Mouse (Mus musculus): ENCODE measurements at regions not wholly inside any gene's neighbourhood (a gene's known extent, or its start where the extent isn't known, plus 50 kb on each side); places are given as distances from the start of the nearest gene placed in this dataset.

- no peak for DNase-seq (ENCODE audit: low read depth)
Measured at GRCm38 (mm10) chr3:136444598-136444997, 118.7 kb upstream of the Bank1 start.

GRCm38 (mm10) chr3:136442099-136442498 lies 116.2 kb upstream of the Bank1 start:
- DNase-seq (ENCODE audit: low read depth): no peak

GRCm38 (mm10) chr3:136439907-136440645 lies 114.2 kb upstream of the Bank1 start:
- DNase-seq (ENCODE audit: low read depth): no peak

- no peak for DNase-seq (ENCODE audit: low read depth)
Measured at GRCm38 (mm10) chr3:136439350-136439749, 113.5 kb upstream of the Bank1 start.

GRCm38 (mm10) chr3:136434407-136434806 lies 108.5 kb upstream of the Bank1 start:
- DNase-seq (ENCODE audit: low read depth): no peak

GRCm38 (mm10) chr3:136432072-136432471 lies 106.2 kb upstream of the Bank1 start:
- no peak for DNase-seq (ENCODE audit: low read depth)

- DNase-seq (ENCODE audit: low read depth): no peak
Measured at GRCm38 (mm10) chr3:136427427-136427826, 101.6 kb upstream of the Bank1 start.

- DNase-seq (ENCODE audit: low read depth): no peak
Measured at GRCm38 (mm10) chr3:136426539-136427194, 100.8 kb upstream of the Bank1 start.

GRCm38 (mm10) chr3:136421969-136422614 lies 96.2 kb upstream of the Bank1 start:
- no peak for DNase-seq (ENCODE audit: low read depth)

GRCm38 (mm10) chr3:136405606-136406005 lies 79.7 kb upstream of the Bank1 start:
- no peak for DNase-seq (ENCODE audit: low read depth)

GRCm38 (mm10) chr3:136383282-136383681 lies 57.4 kb upstream of the Bank1 start:
- DNase-seq (ENCODE audit: low read depth): no peak

- DNase-seq (ENCODE audit: low read depth): no peak
Measured at GRCm38 (mm10) chr3:136380644-136381043, 54.8 kb upstream of the Bank1 start.

- DNase-seq (ENCODE audit: low read depth): no peak
Measured at GRCm38 (mm10) chr3:136379741-136380398, 54.0 kb upstream of the Bank1 start.

GRCm38 (mm10) chr3:136376893-136377292 lies 51.0 kb upstream of the Bank1 start:
- peak; percentile 2 for DNase-seq (ENCODE audit: low read depth)

Measured in gonadal fat pad, adult 2 months (tissue).